Mouse (Mus musculus) cerebellum, postnatal 36 days (tissue): Measurements from ENCODE around the gene Bdh1.
"Not testable (repeated sequence)": the region's sequence is repeated elsewhere in the genome, so short reads cannot be mapped to it uniquely, and the experiment has no call there.

ENCODE experiments used
- DNase-seq, 2 experiments: peaks; one replicate each; pipeline ENCODE4 v3.0.0; 2021 to 2022; ENCODE audit warnings: mixed read lengths in 2 of 2

Gene Bdh1

DNA sequence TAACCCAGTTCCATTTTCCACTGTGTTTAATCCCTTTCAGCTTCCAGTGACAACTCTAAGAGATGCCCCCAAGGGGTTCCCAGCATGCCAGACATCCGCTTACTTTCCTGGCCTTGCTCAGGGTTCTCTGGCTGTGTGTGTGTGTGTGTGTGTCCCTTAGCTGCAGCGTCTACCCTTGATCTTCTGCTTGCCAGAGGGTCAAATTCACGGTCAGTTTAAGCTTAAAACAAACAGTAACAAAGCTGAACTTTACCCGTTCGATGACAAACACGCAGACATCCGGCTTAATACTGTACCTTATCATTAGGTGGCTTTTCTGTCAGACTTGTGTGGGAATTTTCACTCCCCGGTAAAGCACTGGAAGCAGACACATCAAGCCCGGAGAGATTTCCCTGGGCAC, at the start of gene Bdh1:
Gene Bdh1 (plus strand): TSS at position 281 of the 400 bp plus-strand sequence.
- no peak for DNase-seq

DNA sequence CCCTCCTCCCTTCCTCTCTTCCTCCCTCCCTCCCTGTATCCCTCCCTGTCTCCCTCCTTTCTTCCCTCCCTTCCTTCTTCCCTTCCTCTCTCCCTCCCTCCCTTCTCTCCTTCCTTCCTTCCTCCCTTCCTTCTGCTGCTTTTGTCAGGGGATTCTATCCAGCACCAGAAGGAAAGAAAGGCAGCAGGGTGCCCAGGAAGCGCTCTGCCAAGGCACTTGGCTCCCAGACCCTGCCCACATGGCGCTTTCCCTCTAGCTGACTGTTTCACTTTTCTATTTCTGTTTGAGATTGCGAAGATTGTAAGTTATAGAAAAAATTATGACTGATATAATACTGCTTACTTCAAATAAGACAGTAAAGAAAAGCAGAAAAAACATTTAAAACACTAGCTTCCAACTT, 49.8 kb upstream of the Bdh1 start:
- not testable (repeated sequence) for DNase-seq

- DNase-seq = not testable (repeated sequence)
Measured at GRCm38 (mm10) chr16:31375877-31376582, 46.0 kb upstream of the Bdh1 start.

DNA sequence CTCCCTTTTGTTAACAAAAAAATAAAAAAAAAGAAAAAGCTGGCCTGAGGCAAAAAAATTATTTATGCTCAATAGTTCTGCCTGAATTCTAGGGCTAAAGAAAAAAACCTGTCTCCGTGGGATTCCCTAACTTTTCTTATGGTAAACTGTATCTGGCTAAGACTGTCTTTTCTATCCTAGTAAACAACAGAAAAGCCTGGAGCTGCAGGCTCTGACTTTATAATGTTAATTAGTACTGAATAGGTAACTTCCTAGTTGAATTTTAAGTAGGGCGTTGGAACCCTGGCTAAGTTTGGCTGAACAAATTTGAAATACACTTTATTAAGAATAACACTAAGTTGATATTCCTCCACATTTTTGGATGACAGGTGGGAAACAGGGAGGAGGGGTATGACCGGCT, 33.8 kb upstream of the Bdh1 start:
- DNase-seq = not testable (repeated sequence)

GRCm38 (mm10) chr16:31399231-31399630, 22.8 kb upstream of the Bdh1 start:
- DNase-seq = no peak

- DNase-seq = no peak
Measured at GRCm38 (mm10) chr16:31400908-31401692, 21.0 kb upstream of the Bdh1 start.

- DNase-seq = no peak
Measured at GRCm38 (mm10) chr16:31402096-31402495, 20.0 kb upstream of the Bdh1 start.

DNA sequence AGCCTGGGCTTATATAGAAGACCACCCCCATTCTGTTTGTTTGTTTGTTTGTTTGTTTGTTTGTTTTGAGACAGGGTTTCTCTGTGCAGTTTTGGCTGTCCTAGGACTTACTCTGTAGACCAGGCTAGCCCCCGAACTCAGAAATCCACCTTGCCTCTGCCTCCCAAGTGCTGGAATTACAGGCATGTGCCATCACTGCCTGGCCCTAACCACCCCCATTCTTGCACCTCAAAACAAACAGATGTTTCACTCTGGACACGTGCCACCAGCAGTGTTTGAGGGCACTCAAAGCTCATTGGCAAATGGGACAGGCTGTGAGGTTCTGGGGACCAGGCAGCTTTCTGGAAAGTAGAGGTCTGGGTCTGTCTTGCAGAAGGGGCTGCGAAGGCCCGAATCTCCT, 18.1 kb upstream of the Bdh1 start:
- no peak for DNase-seq

DNA sequence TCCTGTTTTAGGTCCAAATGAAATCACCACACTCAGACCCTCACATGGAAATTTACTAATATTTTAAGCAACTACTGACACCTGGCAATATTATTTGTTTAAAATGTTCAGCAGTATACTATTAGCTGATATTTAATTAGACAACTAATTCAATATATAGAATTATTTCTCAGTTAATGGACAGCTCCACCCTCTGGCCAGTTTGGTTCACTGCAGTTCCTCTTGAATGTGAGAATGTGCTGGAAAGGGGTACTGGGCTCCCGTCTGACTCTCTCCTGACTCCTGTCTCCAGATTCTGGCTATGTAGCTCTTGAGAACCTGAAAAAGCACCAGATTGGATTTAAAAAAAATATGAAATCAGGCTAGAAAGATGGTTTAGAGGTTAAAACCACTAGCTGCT, 17.0 kb upstream of the Bdh1 start:
- DNase-seq = no peak

DNA sequence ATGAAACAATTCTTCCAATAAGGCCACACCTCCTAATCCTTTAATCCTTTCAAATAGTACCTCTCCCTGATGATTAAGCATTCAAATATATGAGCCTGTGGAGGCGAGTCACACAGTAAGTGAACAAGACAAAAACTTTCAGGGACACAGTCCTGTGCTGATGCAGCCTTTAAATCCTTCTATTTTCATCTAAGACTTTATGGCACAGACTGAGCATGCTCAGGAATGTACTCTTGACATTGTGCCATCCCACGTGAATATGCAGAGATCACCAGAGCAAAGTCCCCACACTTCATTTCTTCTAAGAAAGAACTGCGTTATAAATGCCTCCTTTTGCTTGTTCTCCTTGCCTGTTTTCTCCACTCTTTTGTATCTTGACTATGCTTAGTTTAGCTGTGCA, 14.2 kb upstream of the Bdh1 start:
- no peak for DNase-seq

DNA sequence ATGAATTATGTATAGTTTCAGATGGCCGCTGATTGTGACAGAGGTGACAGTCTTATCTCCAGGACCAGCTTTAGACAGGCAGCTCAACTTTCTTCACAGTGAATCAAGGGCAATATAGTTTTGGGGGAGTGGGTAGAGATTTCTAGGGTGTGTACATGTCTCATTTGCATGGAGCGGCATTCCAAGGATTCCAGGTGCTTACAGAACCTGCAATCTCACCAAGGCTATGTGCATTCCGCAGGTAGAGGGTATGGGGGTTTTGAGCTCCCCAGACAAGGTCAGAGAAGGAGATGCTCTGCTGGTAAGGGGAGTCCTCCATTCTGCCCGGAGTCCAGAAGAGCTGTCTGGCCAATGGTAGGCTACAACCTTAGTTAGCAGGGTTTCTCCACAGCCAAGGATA, 11.1 kb upstream of the Bdh1 start:
- DNase-seq = no peak

- DNase-seq = no peak
Measured at GRCm38 (mm10) chr16:31412321-31412720, 9.8 kb upstream of the Bdh1 start.

DNA sequence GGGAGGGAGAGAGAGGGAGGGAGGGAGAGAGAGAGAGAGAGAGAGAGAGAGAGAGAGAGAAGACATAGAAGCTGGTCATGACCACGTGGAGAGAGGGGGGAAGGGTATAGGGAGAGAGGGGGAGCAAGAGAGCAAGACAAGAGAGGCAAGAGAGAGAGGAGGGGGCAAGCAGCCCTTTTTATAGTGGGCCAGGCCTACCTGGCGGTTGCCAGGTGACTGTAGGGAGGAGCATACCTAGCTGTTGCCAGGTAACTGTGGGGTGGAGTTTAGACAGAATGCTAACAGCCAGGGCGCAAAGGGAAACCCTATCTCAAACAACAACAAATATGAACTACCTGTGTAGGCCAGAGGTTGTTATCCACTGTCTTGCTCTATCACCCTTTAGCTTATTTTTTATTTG, 8.3 kb upstream of the Bdh1 start:
- no peak for DNase-seq

GRCm38 (mm10) chr16:31415885-31416450, 6.1 kb upstream of the Bdh1 start:
- no peak for DNase-seq

DNA sequence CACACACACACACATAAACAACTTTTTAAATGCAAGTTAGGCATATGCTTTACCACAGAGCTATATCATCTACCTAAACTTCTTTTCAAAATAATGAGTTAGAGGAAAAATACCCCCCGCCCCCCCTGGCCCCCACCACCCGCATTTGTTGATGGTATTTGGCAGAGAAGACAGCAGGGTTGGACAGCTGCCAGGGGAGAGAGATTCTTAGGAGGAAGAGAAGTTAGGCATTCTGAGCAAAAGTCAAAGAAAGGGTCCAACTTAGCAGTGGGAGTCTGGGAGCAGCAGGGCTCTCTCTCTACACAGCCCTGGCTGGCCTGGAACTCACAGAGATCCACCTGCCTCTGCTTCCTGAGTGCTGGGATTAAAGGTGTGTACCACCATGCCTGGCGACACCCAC, 3.4 kb upstream of the Bdh1 start:
- no peak for DNase-seq

- DNase-seq = no peak
Measured at GRCm38 (mm10) chr16:31419457-31419856, 2.6 kb upstream of the Bdh1 start.

GRCm38 (mm10) chr16:31422722-31423121, 642 bp downstream of the Bdh1 start:
- DNase-seq = no peak

DNA sequence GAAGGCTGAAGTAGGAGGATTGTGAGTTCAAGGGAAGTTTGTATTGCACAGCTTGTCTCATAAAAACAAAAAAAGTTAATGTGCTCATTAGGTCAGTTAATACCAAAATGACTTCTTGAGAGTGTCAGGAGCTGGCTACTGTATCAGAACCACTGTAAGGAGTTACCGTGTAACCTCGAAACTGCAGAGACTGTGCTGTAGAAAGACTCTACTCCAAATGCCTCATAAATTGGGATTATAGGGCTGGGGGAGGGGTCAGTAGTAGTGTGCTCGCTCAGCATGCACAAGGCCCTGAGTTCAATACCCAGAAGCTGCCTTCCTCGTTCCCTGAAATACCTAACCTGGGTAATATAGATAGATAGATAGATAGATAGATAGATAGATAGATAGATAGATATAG, 1.3 kb downstream of the Bdh1 start:
- DNase-seq = no peak

- no peak for DNase-seq
Measured at GRCm38 (mm10) chr16:31424416-31425187, 2.5 kb downstream of the Bdh1 start.

- peak; percentile 88 to 90 for DNase-seq
Measured at GRCm38 (mm10) chr16:31425508-31425907, 3.4 kb downstream of the Bdh1 start.

GRCm38 (mm10) chr16:31426496-31427126, 4.5 kb downstream of the Bdh1 start:
- no peak for DNase-seq

GRCm38 (mm10) chr16:31428335-31428674, 6.2 kb downstream of the Bdh1 start:
- DNase-seq = no peak
